Mouse (Mus musculus) embryonic fibroblast, embryonic 13.5 days (primary cell): ENCODE data around the gene Cpd.

Experiments
- CTCF ChIP-seq: IDR thresholded peaks from 2 replicates; pipeline ENCODE4 v1.5.1; 2011; ENCODE audit warnings: mild to moderate bottlenecking, control low read depth, low read length, moderate library complexity, borderline replicate concordance; ENCODE audit not compliant: insufficient read depth
- POLR2A ChIP-seq: IDR thresholded peaks from 2 replicates; pipeline ENCODE4 v1.6.1; 2011; ENCODE audit warnings: low read depth, mild to moderate bottlenecking, control low read depth, low read length, moderate library complexity

DNA sequence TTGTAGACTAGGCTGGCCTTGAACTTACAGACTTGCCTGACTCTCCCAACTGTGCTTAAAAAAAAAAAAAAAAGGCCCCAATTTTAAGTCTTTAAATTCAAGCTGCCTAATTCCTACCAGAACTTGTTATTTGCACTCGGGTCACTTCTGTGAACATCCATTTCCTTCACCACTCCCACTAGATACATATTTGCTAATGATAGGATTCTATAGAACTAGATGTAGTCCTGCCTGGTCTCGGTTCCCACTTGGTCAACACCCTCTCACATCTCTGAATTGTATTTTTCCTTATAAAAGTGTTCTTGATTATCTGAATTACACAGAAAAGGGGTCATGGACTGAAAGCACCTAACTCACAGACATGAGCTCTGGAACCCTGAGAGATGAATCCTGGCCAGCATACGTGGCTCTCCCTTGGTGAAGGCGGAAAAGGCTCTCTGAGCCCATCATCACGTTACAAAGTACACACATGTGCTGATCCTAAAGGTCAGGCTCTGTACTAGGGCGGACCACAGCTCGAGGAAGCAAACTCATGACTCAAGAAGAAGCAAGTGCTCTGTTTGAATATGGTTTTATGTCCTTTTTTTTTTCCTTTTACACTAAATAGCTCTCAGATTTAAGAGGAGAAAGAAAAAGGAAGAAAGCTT, 22.5 kb downstream of the Cpd start:
- TF ChIP-seq POLR2A: no peak
- no peak for TF ChIP-seq CTCF
